Mouse (Mus musculus) monocyte, adult 5-6 weeks (primary cell): Measurements from ENCODE around the gene Fam118a. TPM values are rescaled to one million over a fixed set of nuclear protein-coding genes. Genes with fewer than 3 reads are reported as not detected.
"Not testable (repeated sequence)": the region's sequence is repeated elsewhere in the genome, so short reads cannot be mapped to it uniquely, and the experiment has no call there.

ENCODE experiments used
- ATAC-seq: fragments of 153-309, 156-312 bp; replicated peaks from 2 replicates; pipeline ENCODE4 v1.8.0; 2017; ENCODE audit warnings: mild to moderate bottlenecking; ENCODE audit not compliant: low TSS enrichment, insufficient number of reproducible peaks, severe bottlenecking, poor library complexity, low FRiP score
- total RNA-seq: library from RNA; stranded (forward); fragments of 200-1000, 200-491, 200-594 nt; gene quantifications from 3 replicates; pipeline ENCODE4 v1.2.3, GENCODE M21; 2017

Gene Fam118a
- total RNA-seq: 7.9 to 12.5 TPM (median 12.3 TPM) in 3 replicates

DNA sequence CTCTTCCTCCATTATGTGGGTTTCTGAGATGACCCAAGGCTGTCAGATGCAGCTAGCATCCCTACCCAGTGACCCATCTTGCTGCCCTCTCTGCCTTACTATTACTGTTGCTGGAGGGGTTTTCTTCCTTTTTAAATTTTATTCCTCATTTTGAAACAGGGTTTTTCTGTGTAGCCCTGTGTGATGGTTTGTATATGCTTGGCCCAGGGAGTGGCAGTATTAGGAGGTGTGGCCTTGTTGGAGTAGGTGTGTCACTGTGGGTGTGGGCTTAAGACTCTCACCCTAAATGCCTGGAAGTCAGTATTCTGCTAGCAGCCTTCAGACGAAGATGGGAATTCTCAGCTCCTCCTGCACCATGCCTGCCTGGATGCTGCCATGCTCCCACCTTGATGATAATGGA, at the start of gene Fam118a:
Gene Fam118a (plus strand): TSS at position 301 of the 400 bp plus-strand sequence.
- ATAC-seq: not testable (repeated sequence)

- no peak for ATAC-seq
Measured at GRCm38 (mm10) chr15:84981609-84982313, 47.0 kb upstream of the Fam118a start.

GRCm38 (mm10) chr15:84982888-84983287, 45.9 kb upstream of the Fam118a start:
- ATAC-seq: no peak

- ATAC-seq: no peak
Measured at GRCm38 (mm10) chr15:84983721-84984120, 45.0 kb upstream of the Fam118a start.

DNA sequence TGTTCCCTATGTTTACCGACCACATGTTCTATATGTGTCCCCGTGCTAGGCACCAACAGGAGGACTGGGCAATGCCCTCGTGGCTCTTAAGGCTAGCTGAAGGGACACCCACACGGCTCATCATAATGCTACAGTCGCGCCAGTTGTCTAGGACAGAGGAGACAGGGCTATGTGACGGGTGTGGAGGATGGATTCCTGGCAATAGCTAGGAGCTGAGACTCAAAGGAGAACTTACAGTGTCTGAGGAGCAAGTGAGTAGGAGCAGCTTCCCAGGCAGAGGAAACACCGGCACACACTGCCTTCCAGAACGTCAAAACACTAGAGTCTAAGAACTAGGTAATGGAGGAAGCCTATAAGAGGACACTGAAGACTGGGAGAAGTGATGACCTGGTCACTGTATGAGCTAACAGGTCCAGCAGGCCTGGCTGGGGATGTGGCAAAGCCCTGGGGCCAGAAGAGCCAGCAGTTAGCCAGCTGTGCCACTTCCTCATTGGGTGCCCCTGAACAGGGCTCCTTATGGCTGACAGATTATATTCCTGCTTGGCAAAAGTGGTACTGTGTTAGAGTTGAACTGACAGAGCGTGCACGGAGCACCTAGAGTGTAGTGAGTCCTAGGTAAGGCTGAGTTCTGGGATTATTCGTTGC, 43.1 kb upstream of the Fam118a start:
- ATAC-seq: no peak

GRCm38 (mm10) chr15:84986171-84987019, 42.4 kb upstream of the Fam118a start:
- ATAC-seq: no peak

DNA sequence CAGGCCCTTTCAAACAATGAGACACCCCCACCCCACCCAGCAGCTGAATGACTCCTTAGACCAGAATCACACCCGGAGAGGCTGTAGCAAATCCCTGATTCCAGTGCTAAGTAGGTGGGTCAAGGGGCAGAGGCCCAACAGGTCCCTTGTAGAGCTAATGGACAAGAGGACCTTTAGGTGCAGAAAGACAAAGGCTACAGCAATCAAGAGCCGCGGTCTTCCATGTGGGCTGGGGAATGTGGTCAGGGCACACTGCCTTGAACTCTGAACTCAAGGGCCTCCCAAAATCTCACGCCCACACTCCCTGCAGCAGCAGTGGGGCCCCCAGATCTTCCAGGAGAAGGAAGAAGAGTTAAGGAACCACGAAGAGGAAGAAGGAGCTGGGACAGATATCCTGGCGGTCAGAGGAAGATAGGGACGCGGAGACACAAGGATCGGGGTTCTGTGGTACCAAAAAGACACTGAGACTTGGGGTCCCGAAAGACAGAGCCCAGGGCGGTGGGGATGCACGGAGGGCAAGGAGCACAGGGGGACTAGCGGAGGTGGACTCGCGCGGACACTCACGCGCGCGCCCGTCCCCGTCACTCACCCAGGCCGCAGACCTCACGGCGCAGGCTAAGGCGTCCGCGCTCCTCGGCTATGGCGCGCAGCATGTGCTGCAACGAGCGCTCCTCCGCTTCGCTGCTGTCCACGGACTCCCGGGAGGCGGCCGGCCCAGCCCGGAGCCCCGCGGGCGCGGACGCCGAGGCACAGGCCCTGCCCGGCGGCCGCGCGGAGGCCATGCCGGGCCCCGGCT, 41.5 kb upstream of the Fam118a start:
- no peak for ATAC-seq

DNA sequence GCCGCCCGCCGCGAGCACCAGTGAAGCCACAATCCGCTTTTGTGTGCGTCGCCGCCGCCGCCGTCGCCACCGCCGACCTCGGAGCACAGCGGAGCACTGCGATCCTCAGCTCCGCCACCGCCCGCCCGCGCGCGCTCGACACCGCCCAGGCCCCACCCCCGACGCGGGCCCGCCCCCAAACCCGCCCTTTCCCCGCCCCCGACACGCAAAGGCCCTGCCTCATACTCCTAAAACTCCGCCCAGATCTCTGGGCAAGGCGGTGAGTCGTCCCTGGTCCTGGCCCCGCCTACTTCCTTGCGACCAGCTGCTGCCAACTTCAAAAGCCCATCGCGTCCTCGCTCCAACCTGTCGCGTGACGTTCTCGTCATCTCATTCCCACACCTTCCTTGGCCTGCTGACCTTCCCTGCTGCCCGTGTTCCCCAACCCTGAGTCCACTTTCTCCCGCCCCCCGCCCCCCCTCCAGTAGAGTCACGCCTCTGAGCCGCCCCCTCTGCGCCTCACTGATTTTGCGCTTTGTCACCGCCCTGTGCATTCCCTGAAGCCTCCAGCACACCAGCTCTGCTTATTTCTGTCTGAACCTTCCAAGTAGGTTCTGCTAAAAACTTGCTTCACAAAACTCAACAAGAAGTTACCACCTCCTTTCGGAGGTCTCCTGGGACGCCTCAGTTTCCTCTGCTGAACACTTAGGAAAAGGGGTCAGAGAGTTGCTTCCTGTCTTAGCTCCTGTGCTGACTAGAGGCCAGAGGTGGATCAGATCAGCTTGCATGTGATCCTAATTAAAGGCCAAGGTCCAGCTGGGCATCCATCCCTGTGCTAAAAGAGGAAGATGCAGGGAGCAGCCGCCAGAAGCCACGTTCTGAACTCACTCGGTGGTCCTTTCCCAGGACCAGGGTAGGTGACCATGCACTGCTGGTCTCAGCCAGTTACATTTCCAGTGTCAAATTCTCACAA, 40.6 kb upstream of the Fam118a start, which contains the start of gene 5031439G07Rik:
Gene 5031439G07Rik (minus strand): TSS at position 678 of the 952 bp plus-strand sequence.
- peak; percentile 91 for ATAC-seq

GRCm38 (mm10) chr15:84989098-84989497, 39.6 kb upstream of the Fam118a start:
- no peak for ATAC-seq

DNA sequence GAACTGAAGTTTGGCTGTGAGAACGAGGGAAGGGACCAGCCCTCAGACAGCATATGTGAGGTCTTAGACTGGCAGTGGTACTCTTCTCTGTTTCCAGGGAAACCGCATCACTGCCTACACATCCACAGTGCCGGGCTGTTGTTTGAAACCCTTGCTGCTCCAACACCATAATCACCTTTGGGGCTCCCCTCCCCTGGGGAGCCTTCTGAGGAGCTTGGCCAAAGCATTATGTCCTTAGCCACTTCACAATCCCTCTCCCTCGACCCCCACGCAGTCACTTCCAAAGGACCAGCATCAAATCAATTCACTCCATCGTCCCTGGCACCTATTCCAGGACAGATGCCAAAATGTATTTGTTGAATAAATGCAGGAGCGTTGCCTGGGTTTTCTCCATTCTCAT, 39.0 kb upstream of the Fam118a start:
- ATAC-seq: no peak

DNA sequence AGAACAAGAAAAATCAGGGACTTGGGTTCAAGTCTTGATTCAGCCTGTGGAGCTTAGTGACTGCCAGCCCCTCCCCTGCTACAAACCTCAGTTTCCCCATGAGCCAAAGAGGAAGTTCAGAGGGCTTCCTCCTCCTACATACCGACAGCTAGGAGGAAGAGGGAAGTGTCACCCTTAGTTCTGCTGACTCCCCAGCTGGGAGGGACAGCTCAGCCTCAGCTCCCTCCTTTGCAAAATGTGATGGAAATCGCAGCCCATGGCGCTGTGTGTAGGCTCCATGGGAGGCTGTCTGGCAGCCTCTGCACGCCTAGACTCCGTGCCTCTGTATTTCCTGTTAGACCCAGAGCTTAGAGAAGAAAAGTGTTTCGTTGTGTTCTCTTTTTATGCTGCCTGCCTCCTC, 34.2 kb upstream of the Fam118a start:
- peak; percentile 78 for ATAC-seq

DNA sequence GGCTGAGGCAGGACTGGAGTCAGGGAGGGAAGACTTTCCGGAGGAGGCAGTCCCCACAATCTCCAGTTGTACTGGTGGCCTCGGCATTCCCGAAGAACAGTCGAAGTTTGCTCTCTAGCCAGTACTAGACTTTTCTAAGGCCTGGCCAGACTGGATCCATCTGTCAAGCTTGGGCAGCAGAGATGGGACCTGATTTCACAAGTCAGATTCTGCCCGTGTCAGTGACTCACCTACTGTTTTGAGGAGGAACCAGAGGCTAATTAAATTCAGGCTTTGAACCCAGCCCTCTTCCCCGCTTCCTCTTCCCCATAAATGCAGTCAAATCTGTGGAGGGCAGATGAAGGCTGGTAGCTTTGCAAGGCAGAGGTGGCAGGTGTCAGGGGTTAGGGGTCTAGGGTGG, 33.7 kb upstream of the Fam118a start:
- ATAC-seq: peak; percentile 73

DNA sequence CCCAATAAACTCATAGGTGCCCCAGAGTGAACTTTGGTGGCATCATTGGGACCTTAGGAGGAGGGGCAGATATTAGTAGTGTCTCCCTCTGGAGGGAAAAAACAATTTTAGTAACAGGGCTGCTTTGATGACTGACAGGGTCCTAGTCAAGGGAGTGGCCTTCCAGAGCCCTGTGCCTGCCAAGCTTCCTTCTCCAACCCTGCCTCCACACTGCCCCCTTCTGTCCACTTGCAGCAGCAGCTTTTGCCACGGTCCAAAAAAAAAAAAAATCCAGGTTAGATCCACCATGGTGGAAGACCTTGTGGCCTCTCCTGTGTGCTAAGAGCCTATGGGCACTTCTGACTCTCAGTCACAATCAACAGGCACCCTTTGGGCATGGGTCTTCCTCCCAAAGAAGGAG, 32.8 kb upstream of the Fam118a start:
- peak; percentile 24 for ATAC-seq

DNA sequence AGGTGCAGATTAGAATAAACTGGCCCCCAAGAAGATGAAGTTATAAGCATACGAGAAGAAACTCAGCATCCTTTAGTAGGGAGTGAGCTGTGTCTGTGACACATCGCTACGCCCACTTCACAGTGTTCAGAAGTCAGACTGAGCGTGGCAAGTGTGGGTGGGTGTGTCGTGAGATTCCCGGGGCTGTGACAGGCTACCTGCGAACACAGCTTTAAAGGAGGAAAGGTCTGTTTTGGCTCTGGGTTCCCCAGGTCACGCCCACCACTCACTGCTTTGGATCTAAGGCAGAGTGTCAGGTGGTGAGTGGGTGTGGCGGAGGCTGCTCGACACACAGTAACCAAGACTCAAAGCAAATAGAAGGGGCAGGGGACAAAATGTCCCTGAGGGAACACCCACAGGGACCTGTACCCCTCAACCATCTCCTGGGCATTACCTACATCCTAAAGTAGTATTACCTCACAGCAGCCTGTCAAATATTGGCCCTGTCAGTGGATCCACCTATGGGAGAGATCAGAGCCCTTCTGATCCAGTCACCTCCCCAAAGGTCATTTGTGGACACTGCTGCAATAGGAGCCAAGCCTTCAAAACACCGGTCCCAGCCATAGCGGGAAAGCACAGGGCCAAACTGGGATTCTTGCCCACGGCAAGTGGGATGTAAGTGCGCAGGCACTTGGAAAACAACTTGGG, 30.8 kb upstream of the Fam118a start:
- ATAC-seq: no peak

- ATAC-seq: no peak
Measured at GRCm38 (mm10) chr15:84999911-85000310, 28.8 kb upstream of the Fam118a start.

GRCm38 (mm10) chr15:85000984-85001982, 27.5 kb upstream of the Fam118a start:
- ATAC-seq: peak; percentile 54; the same call in 1 of the 2 replicates
